Mouse (Mus musculus) liver, adult 10 weeks (tissue): ENCODE data around the gene Prr18. TPM values are rescaled to one million over a fixed set of nuclear protein-coding genes. Genes with fewer than 3 reads are reported as not detected.

Source experiments
- polyA plus RNA-seq: library from polyadenylated mRNA; stranded (reverse); fragments of 350-450 nt; fragmentation: Illumina TruSeq; extraction: RNeasy Lipid Tissue Mini Kit (QIAGEN cat#74804); gene quantifications from one replicate; pipeline ENCODE4 v1.2.3, GENCODE M21; 2014; ENCODE audit warnings: low read depth, low replicate concordance

The Prr18 gene
- polyA plus RNA-seq: not detected

GRCm38 (mm10) chr17:8337159-8337558 lies at the start of gene Prr18:
TSS of gene Prr18 (plus strand) at chr17:8337459.

GRCm38 (mm10) chr17:8310838-8311614 lies 26.2 kb upstream of the Prr18 start, which contains the start of gene Sft2d1:
TSS of gene Sft2d1 (plus strand) at chr17:8311102.

GRCm38 (mm10) chr17:8355692-8356091 lies 18.4 kb downstream of the Prr18 start, which contains the start of gene T2:
TSS of gene T2 (plus strand) at chr17:8355992.

Other genes starting within 250 kb of the Prr18 start
- gene Gm49673, start 189.7 kb upstream of the Prr18 start, polyA plus RNA-seq: not detected
- 11.4 TPM for gene Rnaset2a, start 189.4 kb upstream of the Prr18 start, polyA plus RNA-seq
- 19.2 TPM for gene Fgfr1op, start 172.0 kb upstream of the Prr18 start, polyA plus RNA-seq
- gene Ccr6, start 101.4 kb upstream of the Prr18 start, polyA plus RNA-seq: not detected
- gene Mpc1, start 54.6 kb upstream of the Prr18 start, polyA plus RNA-seq: 931 TPM
- gene Sft2d1, start 26.4 kb upstream of the Prr18 start, polyA plus RNA-seq: 82.6 TPM
- gene T2, start 18.5 kb downstream of the Prr18 start, polyA plus RNA-seq: not detected
- not detected for gene T, start 97.0 kb downstream of the Prr18 start, polyA plus RNA-seq
- gene Pde10a, start 187.9 kb downstream of the Prr18 start, polyA plus RNA-seq: 0.13 TPM
- not detected for gene Gm17087, start 229.5 kb downstream of the Prr18 start, polyA plus RNA-seq